Mouse (Mus musculus) megakaryocyte, embryonic 14.5 days (primary cell): ENCODE results near the gene Ski.

Source experiments
- FLI1 ChIP-seq: IDR thresholded peaks from 2 replicates; pipeline ENCODE4 v1.6.1; 2012; ENCODE audit warnings: low read length, inconsistent platforms, mixed read lengths
- GATA1 ChIP-seq: IDR thresholded peaks from 3 replicates; pipeline ENCODE4 v1.6.1; 2012; ENCODE audit warnings: mixed read lengths, low read length, inconsistent platforms, borderline replicate concordance

GRCm38 (mm10) chr4:155173822-155174785 lies 48.3 kb downstream of the Ski start:
- TF ChIP-seq GATA1 (no peak), FLI1 (no peak)
